Mouse (Mus musculus): ENCODE results near the gene Usp5. TPM values are rescaled to one million over a fixed set of nuclear protein-coding genes. Genes with fewer than 3 reads are reported as not detected.

The Usp5 gene
- polyA plus RNA-seq, 1 experiment from 2014 or later: 214 TPM

DNA sequence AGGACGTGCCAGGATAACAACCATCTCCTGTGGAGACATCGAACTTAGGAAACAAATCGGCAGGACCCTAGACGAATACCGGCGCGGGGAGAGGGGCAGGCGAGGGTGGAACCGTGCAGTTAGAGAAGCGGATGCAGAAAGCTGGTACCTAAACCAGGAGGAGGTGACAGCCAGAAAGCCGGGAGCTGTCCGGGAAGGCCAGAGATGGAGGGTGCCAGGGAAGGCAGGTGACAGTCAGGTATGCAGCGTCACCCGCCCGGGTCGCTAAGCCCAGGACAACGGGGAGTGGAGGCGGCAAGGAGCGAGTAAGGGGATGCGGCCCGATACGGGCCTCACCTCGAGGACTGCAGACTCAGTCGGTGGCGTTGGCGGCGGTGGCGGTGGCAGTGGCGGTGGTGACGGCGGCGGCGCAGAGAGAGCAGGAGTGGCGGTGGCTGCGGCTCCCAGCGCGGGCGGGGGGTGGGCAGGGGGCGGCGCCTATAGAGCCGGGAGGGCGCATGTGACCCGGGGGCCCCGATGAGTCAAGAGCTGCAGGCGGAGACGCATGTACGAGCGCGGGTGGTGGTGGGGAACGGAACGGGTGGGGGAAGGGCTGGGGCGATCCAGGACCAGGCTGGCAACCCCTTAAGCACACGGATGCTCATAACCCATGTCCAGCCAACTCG is 60.1 kb downstream of the Usp5 start, which contains the start of gene Eno2:
Gene Eno2 (minus strand): TSS at position 573 of the 665 bp plus-strand sequence.
- no peaks in the 10 kb centered on the region for H3K9me3 ChIP-seq
- H3K4me2 ChIP-seq (replicated peaks): peak within 1 kb of the TSS; percentile 84
- H3K9ac ChIP-seq (replicated peaks): peak within 1 kb of the TSS; percentile 57
- H3K36me3 ChIP-seq: no peaks in the 10 kb centered on the region
- WGBS: under 1% methylated on average over 54 of the region's 54 CpGs
- peak within 1 kb of the TSS; percentile 50 for H3K4me3 ChIP-seq
- peaks cover 25% of the 10 kb centered on the region for H3K4me1 ChIP-seq
- H3K27me3 ChIP-seq: peaks cover 53% of the 10 kb centered on the region
- 0 out of 2 replicates have a peak within 1 kb of the TSS, but pooled peaks have one; percentile 15 for H3K27ac ChIP-seq (replicated peaks)
- ATAC-seq (ENCODE audit: low FRiP score, low read depth): peak; percentile 82

DNA sequence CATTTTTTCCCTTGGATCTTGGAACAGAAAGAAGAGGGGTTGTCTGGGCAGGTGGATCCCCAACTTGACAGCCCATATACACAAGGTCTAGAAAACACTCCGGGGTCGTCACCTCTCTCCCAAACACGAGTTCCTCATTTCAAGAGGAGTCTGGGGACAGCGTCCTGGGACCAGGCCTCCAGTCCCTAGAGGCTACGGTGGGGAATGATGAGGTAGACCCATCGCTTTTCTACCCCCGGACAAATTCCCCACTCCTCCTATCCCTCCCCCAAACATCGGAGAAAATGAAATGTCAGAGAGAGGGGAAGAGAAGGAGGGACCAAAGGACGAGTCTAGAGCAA is 60.6 kb downstream of the Usp5 start:
- Histone ChIP-seq H3K9ac (replicated peaks) (peak overlapping the region; percentile 57), H3K36me3 (no peaks in the 10 kb centered on the region), H3K27ac (replicated peaks) (no peak overlapping the region), H3K27me3 (peaks cover 53% of the 10 kb centered on the region), H3K4me3 (peak overlapping the region; percentile 50), H3K4me2 (replicated peaks) (peak overlapping the region; percentile 84), H3K9me3 (no peaks in the 10 kb centered on the region), H3K4me1 (peaks cover 25% of the 10 kb centered on the region)
- ATAC-seq (ENCODE audit: low FRiP score, low read depth): peak; percentile 13
- WGBS: 3% methylated on average over 9 of the region's 9 CpGs

DNA sequence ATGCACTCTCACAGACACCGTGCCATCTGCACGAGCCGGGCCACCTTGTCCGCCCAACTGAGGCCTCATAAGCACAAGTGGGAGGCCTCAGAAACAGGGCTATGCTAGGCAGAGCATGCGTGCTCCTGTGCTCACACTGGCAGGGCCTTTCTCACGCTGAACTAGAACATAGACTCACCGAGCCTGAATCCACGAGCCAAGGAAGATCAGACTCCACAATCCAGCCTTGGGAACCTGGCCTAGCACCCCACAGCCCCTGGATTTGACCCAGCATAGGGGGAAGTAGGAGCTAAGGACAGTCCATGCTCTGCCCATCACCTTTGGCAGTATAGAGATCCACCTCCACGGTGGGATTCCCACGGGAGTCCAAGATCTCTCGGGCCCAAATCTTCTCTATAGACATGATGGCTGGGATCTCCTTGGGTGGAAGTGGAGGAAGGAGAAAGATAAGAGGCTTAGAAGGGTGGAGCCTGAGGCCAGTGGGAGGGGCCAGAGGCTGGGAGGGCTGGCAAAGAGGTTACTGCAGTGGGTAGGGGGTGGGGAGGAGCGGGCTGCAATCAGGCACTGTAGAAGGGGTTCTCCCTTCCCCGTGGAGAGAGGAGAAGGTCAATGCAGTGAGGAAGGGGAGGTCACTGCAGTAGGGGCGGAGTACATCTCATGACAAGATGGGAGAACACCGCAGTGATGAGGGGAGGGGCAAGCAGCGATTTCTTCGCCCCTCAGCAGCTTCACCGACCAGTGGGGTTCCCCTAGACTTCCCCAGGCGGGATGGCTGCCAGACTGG is 61.2 kb downstream of the Usp5 start:
- Histone ChIP-seq H3K4me1 (peaks cover 25% of the 10 kb centered on the region), H3K4me3 (peak overlapping the region; percentile 50; the same call in 1 of the 2 replicates), H3K27me3 (peaks cover 51% of the 10 kb centered on the region), H3K36me3 (no peaks in the 10 kb centered on the region), H3K4me2 (replicated peaks) (peak overlapping the region; percentile 84), H3K9me3 (no peaks in the 10 kb centered on the region), H3K27ac (replicated peaks) (no peak overlapping the region), H3K9ac (replicated peaks) (no peak overlapping the region; the same call in 1 of the 2 replicates)
- ATAC-seq (ENCODE audit: low FRiP score, low read depth): peak; percentile 28
- 16% methylated on average over 17 of the region's 19 CpGs for WGBS

DNA sequence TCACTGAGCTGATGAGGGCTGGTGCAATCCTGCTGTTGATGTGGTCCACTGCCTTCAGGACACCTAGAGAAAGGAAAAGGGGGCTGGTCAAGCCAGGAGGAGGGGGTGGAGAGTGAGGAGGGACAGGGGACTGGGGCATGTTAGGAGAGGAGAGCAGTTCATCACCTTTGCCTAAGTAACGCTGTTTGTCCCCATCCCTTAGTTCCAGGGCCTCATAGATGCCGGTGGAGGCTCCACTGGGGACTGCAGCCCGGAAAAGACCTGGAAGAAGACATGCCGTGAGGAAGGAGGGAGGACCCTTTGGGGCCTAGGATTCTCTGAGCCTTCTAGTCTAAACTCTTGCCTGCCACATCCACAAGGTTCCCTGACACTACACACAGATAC is 61.8 kb downstream of the Usp5 start:
- no peaks in the 10 kb centered on the region for H3K36me3 ChIP-seq
- peaks cover 52% of the 10 kb centered on the region for H3K27me3 ChIP-seq
- 12% methylated on average over 4 of the region's 4 CpGs for WGBS
- H3K27ac ChIP-seq (replicated peaks): no peak overlapping the region
- H3K9me3 ChIP-seq: no peaks in the 10 kb centered on the region
- ATAC-seq (ENCODE audit: low FRiP score, low read depth): no peak
- H3K4me2 ChIP-seq (replicated peaks): 0 out of 2 replicates have a peak overlapping the region, but pooled peaks have one; percentile 84
- H3K4me3 ChIP-seq: no peak overlapping the region
- peaks cover 25% of the 10 kb centered on the region for H3K4me1 ChIP-seq
- H3K9ac ChIP-seq (replicated peaks): no peak overlapping the region

DNA sequence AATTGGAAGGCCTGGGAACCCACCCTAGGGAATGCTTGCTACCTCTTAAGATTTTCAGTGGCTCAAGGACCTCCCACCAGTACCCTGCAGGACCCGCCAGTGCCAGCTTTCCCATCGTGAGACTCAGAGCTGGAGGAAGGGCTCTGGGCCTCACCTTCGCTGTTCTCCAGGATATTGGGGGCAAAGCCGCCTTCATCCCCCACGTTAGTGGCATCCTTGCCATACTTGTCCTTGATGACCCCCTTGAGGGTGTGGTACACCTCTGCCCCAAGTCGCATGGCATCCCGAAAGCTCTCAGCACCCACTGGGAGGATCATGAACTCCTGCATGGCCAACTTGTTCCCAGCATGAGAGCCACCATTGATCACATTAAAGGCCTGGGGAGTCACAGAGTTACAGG is 63.3 kb downstream of the Usp5 start:
- Histone ChIP-seq H3K27ac (replicated peaks) (no peak overlapping the region), H3K4me3 (no peak overlapping the region), H3K27me3 (peaks cover 52% of the 10 kb centered on the region), H3K4me2 (replicated peaks) (no peak overlapping the region), H3K9me3 (no peaks in the 10 kb centered on the region), H3K9ac (replicated peaks) (no peak overlapping the region), H3K36me3 (no peaks in the 10 kb centered on the region), H3K4me1 (peaks cover 25% of the 10 kb centered on the region)
- 84% methylated on average over 7 of the region's 7 CpGs for WGBS
- no peak for ATAC-seq (ENCODE audit: low FRiP score, low read depth)

Other genes with a start within 250 kb of the Usp5 start
- 0.21 TPM in 1 of 2 replicates, not detected in the other for gene C1s2, start 193.4 kb downstream of the Usp5 start, polyA plus RNA-seq (2016; fragmentation: Nextera tagmentation; extraction: Ambion mirVana)
- gene Lpcat3, start 166.5 kb downstream of the Usp5 start, polyA plus RNA-seq (2016; fragmentation: Nextera tagmentation; extraction: Ambion mirVana): 37.5 and 37.9 TPM in 2 replicates
- gene Emg1, start 117.3 kb downstream of the Usp5 start, polyA plus RNA-seq (2016; fragmentation: Nextera tagmentation; extraction: Ambion mirVana): 161 and 170 TPM in 2 replicates
- gene Phb2, start 117.1 kb downstream of the Usp5 start, polyA plus RNA-seq (2016; fragmentation: Nextera tagmentation; extraction: Ambion mirVana): 308 and 315 TPM in 2 replicates
- 5.2 and 5.6 TPM in 2 replicates for gene Ptpn6, start 90.8 kb downstream of the Usp5 start, polyA plus RNA-seq (2016; fragmentation: Nextera tagmentation; extraction: Ambion mirVana)
- gene Grcc10, start 88.1 kb downstream of the Usp5 start, polyA plus RNA-seq (2016; fragmentation: Nextera tagmentation; extraction: Ambion mirVana): 523 and 554 TPM in 2 replicates
- gene Gm45234, start 73.5 kb downstream of the Usp5 start, polyA plus RNA-seq (2016; fragmentation: Nextera tagmentation; extraction: Ambion mirVana): not detected in 2 replicates
- 15.6 and 18.0 TPM in 2 replicates for gene Atn1, start 73.0 kb downstream of the Usp5 start, polyA plus RNA-seq (2016; fragmentation: Nextera tagmentation; extraction: Ambion mirVana)
- gene Eno2, start 59.8 kb downstream of the Usp5 start, polyA plus RNA-seq (2016; fragmentation: Nextera tagmentation; extraction: Ambion mirVana): 9.0 and 9.4 TPM in 2 replicates
- gene Lrrc23, start 49.8 kb downstream of the Usp5 start, polyA plus RNA-seq (2016; fragmentation: Nextera tagmentation; extraction: Ambion mirVana): 2.3 and 4.6 TPM in 2 replicates
- 8.1 and 8.6 TPM in 2 replicates for gene Spsb2, start 20.8 kb downstream of the Usp5 start, polyA plus RNA-seq (2016; fragmentation: Nextera tagmentation; extraction: Ambion mirVana)
- 423 and 428 TPM in 2 replicates for gene Tpi1, start 15.2 kb downstream of the Usp5 start, polyA plus RNA-seq (2016; fragmentation: Nextera tagmentation; extraction: Ambion mirVana)
- gene Cdca3, start 63 bp upstream of the Usp5 start, polyA plus RNA-seq (2016; fragmentation: Nextera tagmentation; extraction: Ambion mirVana): 168 and 169 TPM in 2 replicates
- gene Gnb3, start 10.8 kb upstream of the Usp5 start, polyA plus RNA-seq (2016; fragmentation: Nextera tagmentation; extraction: Ambion mirVana): 5.5 TPM in 2 replicates
- gene P3h3, start 28.3 kb upstream of the Usp5 start, polyA plus RNA-seq (2016; fragmentation: Nextera tagmentation; extraction: Ambion mirVana): 21.4 and 25.6 TPM in 2 replicates
- gene Gpr162, start 34.5 kb upstream of the Usp5 start, polyA plus RNA-seq (2016; fragmentation: Nextera tagmentation; extraction: Ambion mirVana): 11.8 and 11.9 TPM in 2 replicates
- gene Cd4, start 58.7 kb upstream of the Usp5 start, polyA plus RNA-seq (2016; fragmentation: Nextera tagmentation; extraction: Ambion mirVana): 0.20 TPM in 1 of 2 replicates, not detected in the other
- gene Lag3, start 82.2 kb upstream of the Usp5 start, polyA plus RNA-seq (2016; fragmentation: Nextera tagmentation; extraction: Ambion mirVana): 1.9 and 3.1 TPM in 2 replicates
- gene Ptms, start 90.6 kb upstream of the Usp5 start, polyA plus RNA-seq (2016; fragmentation: Nextera tagmentation; extraction: Ambion mirVana): 525 and 672 TPM in 2 replicates
- 452 and 459 TPM in 2 replicates for gene Mlf2, start 101.9 kb upstream of the Usp5 start, polyA plus RNA-seq (2016; fragmentation: Nextera tagmentation; extraction: Ambion mirVana)
- gene Cops7a, start 136.1 kb upstream of the Usp5 start, polyA plus RNA-seq (2016; fragmentation: Nextera tagmentation; extraction: Ambion mirVana): 100 and 105 TPM in 2 replicates
- gene Pianp, start 167.2 kb upstream of the Usp5 start, polyA plus RNA-seq (2016; fragmentation: Nextera tagmentation; extraction: Ambion mirVana): 6.7 and 7.7 TPM in 2 replicates
- 18.0 and 20.6 TPM in 2 replicates for gene Zfp384, start 179.7 kb upstream of the Usp5 start, polyA plus RNA-seq (2016; fragmentation: Nextera tagmentation; extraction: Ambion mirVana)
- 163 and 171 TPM in 2 replicates for gene Ing4, start 210.3 kb upstream of the Usp5 start, polyA plus RNA-seq (2016; fragmentation: Nextera tagmentation; extraction: Ambion mirVana)
- gene Acrbp, start 220.2 kb upstream of the Usp5 start, polyA plus RNA-seq (2016; fragmentation: Nextera tagmentation; extraction: Ambion mirVana): 18.0 and 18.9 TPM in 2 replicates
- 0.16 and 0.26 TPM in 2 replicates for gene Lpar5, start 238.4 kb upstream of the Usp5 start, polyA plus RNA-seq (2016; fragmentation: Nextera tagmentation; extraction: Ambion mirVana)

Measured in midbrain, embryonic 12.5 days (tissue).